Mouse (Mus musculus) embryonic facial prominence, embryonic 12.5 days (tissue): ENCODE data around the gene Nacc2. TPM values are rescaled to one million over a fixed set of nuclear protein-coding genes. Genes with fewer than 3 reads are reported as not detected.

ENCODE experiments used
- ATAC-seq: fragments of 200-750 bp; cut with Nextera tagmentation; 2 replicates; pipeline ENCODE4 v1.8.0; 2017; ENCODE audit not compliant: insufficient number of reproducible peaks, insufficient read depth, low FRiP score, low TSS enrichment
- H3K27ac ChIP-seq: fragments of 300-500 bp; sonication (generic); 2 replicates; pipeline ENCODE4 v1.5.1; 2016; ENCODE audit warnings: mild to moderate bottlenecking
- H3K27me3 ChIP-seq: fragments of 300-500 bp; sonication (generic); 2 replicates; pipeline ENCODE4 v1.6.1; 2016; ENCODE audit warnings: mild to moderate bottlenecking, moderate library complexity
- H3K36me3 ChIP-seq: fragments of 300-500 bp; sonication (generic); 2 replicates; pipeline ENCODE4 v1.6.1; 2016; ENCODE audit warnings: mild to moderate bottlenecking
- H3K4me1 ChIP-seq: fragments of 300-500 bp; sonication (generic); 2 replicates; pipeline ENCODE4 v1.6.1; 2016
- H3K4me2 ChIP-seq: fragments of 300-500 bp; sonication (generic); replicated peaks from 2 replicates; pipeline ENCODE4 v1.6.1; 2016; ENCODE audit warnings: mild to moderate bottlenecking, moderate library complexity
- H3K4me3 ChIP-seq: fragments of 300-500 bp; sonication (generic); 2 replicates; pipeline ENCODE4 v1.5.1; 2016; ENCODE audit warnings: mild to moderate bottlenecking
- H3K9ac ChIP-seq: fragments of 300-500 bp; sonication (generic); 2 replicates; pipeline ENCODE4 v1.6.1; 2016; ENCODE audit warnings: mild to moderate bottlenecking, moderate library complexity
- H3K9me3 ChIP-seq: fragments of 300-500 bp; sonication (generic); 2 replicates; pipeline ENCODE4 v1.6.1; 2016; ENCODE audit warnings: mild to moderate bottlenecking, moderate library complexity
- WGBS: fragments of 180-500 bp; shearing (Covaris S2); methylation state at CpG from one replicate; pipeline ENCODE4 v1.1.7; 2016; 5-methylcytosine and 5-hydroxymethylcytosine counted together
- polyA plus RNA-seq: library from polyadenylated mRNA; unstranded; fragments of >200 nt; fragmentation: Nextera tagmentation; extraction: Ambion mirVana; gene quantifications from 2 replicates; pipeline ENCODE4 v1.2.1, GENCODE M21; 2016

Gene Nacc2
- polyA plus RNA-seq, 1 experiment from 2014 or later: 6.8 TPM

DNA sequence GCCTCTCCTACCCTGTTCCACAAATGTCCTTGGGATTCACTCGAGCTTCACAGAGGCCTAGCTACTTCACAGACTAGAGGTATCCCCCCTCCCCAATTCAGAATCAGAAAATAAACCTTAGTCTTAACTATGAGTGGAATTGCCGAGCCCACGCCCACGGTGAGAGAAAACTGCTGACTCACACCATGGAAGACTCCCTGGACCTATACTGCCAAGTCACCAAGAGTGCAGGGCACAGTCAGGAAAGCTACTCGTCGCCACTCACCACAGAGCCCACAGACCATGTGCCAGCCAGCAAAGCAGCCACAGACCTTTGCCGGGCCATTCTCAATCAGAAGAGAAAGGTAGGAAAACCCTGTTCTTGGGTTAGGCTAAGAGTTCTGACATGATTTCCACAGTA is 54.8 kb downstream of the Nacc2 start:
- no peak for ATAC-seq

GRCm38 (mm10) chr2:26066527-26066926 is 56.5 kb downstream of the Nacc2 start:
- no peak overlapping the region for H3K27ac ChIP-seq

More for the DNA sequence above, 54.8 kb downstream of the Nacc2 start:
- Histone ChIP-seq H3K9me3 (no peaks in the 10 kb centered on the region), H3K4me3 (no peak overlapping the region), H3K4me2 (no peak overlapping the region), H3K9ac (no peak overlapping the region), H3K27me3 (no peaks in the 10 kb centered on the region), H3K27ac (no peak overlapping the region), H3K4me1 (no peaks in the 10 kb centered on the region), H3K36me3 (no peaks in the 10 kb centered on the region)
- 73% methylated on average over 7 of the region's 7 CpGs for WGBS

DNA sequence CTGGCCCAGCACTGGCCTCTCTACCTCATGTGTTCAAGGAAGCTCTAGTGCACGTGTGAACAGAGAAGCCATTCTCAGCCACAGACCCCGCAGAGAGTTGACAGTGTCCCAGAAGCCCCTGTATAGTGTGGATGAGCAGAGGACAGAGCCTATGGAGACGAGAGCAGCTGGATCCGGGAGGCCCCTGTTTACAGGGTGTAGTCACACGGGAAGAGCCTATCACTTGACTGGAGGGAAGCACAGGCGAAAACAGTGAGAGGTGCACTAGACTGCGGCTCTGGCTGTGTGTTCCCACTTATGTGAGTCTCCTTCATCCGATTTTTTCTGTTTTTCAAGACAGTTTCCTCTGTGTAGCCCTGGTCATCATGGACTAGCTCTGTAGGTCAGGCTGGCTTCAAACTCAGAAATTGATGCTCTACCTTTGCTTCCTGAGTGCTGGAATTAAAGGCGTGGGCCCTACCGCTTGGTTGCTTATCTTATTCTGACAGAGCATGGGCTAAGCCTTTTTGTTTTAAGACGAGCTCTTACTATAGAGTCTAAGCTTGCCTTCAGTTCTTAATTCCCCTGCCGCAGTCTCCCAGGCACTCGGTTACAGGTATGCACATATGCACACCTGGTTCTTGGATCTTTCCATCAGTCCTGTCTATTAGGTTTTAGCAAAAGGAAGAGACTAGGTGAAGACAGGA is 60.1 kb downstream of the Nacc2 start:
- Histone ChIP-seq H3K9me3 (no peaks in the 10 kb centered on the region), H3K9ac (no peak overlapping the region), H3K36me3 (no peaks in the 10 kb centered on the region), H3K27me3 (no peaks in the 10 kb centered on the region), H3K27ac (no peak overlapping the region), H3K4me1 (no peaks in the 10 kb centered on the region), H3K4me2 (no peak overlapping the region), H3K4me3 (no peak overlapping the region)
- WGBS: 76% methylated on average over 13 of the region's 13 CpGs
- ATAC-seq: no peak

More at GRCm38 (mm10) chr2:26066527-26066926, 56.5 kb downstream of the Nacc2 start:
- no peak for ATAC-seq
- Histone ChIP-seq H3K4me3 (no peak overlapping the region), H3K9ac (no peak overlapping the region), H3K4me1 (no peaks in the 10 kb centered on the region), H3K36me3 (no peaks in the 10 kb centered on the region), H3K27me3 (no peaks in the 10 kb centered on the region), H3K4me2 (no peak overlapping the region), H3K9me3 (no peaks in the 10 kb centered on the region)
- 84% methylated on average over 14 of the region's 14 CpGs for WGBS

GRCm38 (mm10) chr2:26062241-26062640 is 60.8 kb downstream of the Nacc2 start:
- H3K27me3 ChIP-seq: no peaks in the 10 kb centered on the region
- H3K36me3 ChIP-seq: no peaks in the 10 kb centered on the region
- no peak for ATAC-seq
- H3K4me1 ChIP-seq: no peaks in the 10 kb centered on the region
- WGBS: 63% methylated on average over 4 of the region's 4 CpGs
- H3K4me2 ChIP-seq: no peak overlapping the region
- no peak overlapping the region for H3K27ac ChIP-seq
- H3K9me3 ChIP-seq: no peaks in the 10 kb centered on the region
- no peak overlapping the region for H3K4me3 ChIP-seq
- no peak overlapping the region for H3K9ac ChIP-seq

DNA sequence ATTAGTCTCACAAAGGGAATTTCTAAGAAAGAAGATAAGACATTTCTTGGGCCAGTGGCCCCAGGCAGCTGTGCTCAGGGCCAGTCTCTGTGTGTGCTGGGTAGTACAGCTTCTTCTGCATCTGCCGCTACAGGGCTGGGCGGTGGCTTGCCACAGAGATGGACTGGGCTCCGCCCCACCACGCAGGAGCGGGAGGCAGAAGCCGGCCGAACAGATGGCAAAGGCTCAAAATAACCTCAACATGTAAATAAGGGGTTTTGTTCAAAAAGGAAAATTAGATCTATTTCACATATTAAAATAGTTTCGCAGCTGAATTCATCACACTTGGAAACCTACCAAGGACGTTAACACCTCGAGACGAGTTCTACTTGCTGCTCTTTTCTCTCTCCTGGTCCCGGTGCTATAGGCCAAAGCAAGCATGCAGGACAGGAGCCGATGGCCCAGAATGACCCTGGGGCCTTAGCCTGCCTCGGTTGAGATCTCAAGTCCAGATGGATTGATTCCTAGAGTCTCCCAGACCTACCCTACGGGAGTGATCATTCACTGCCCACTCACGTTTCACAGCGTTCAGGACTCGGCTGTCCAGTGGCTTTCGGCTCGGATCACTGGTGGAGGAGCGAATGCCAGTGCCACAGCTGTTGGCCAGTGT is 61.9 kb downstream of the Nacc2 start:
- WGBS: 68% methylated on average over 21 of the region's 21 CpGs
- Histone ChIP-seq H3K4me3 (no peak overlapping the region), H3K36me3 (no peaks in the 10 kb centered on the region), H3K9ac (no peak overlapping the region), H3K4me1 (no peaks in the 10 kb centered on the region), H3K27me3 (no peaks in the 10 kb centered on the region), H3K4me2 (no peak overlapping the region), H3K27ac (no peak overlapping the region), H3K9me3 (no peaks in the 10 kb centered on the region)
- no peak for ATAC-seq

GRCm38 (mm10) chr2:26057053-26057452 is 66.0 kb downstream of the Nacc2 start:
- 84% methylated on average over 7 of the region's 7 CpGs for WGBS
- H3K27me3 ChIP-seq: no peaks in the 10 kb centered on the region
- no peak overlapping the region for H3K4me3 ChIP-seq
- H3K27ac ChIP-seq: no peak overlapping the region
- no peaks in the 10 kb centered on the region for H3K36me3 ChIP-seq
- H3K9ac ChIP-seq: no peak overlapping the region
- H3K9me3 ChIP-seq: no peaks in the 10 kb centered on the region
- ATAC-seq: no peak
- H3K4me2 ChIP-seq: no peak overlapping the region
- peaks cover 8% of the 10 kb centered on the region; the same call in 1 of the 2 replicates for H3K4me1 ChIP-seq

DNA sequence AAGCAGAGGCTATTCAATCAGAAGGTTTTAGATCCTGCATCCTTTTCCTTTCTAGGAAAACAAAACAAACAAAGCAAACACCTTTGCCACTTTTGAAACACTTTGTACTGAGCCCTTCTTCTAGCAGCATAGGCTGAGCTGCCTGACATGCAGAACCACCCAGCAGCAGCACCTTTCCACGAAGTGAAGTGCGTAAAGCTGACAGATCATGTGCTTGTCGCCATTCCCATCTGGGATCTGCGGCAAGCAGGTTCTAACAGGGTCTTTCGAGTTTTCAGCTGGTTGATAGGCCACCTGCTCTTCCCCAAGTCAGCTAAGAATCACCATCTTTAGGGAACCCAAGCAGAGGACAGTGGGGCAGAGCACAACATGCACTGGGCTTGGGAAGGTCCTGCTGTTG is 66.8 kb downstream of the Nacc2 start:
- ATAC-seq: no peak
- Histone ChIP-seq H3K9ac (no peak overlapping the region), H3K4me1 (peaks cover 8% of the 10 kb centered on the region; the same call in 1 of the 2 replicates), H3K4me2 (no peak overlapping the region), H3K27ac (no peak overlapping the region), H3K27me3 (no peaks in the 10 kb centered on the region), H3K9me3 (no peaks in the 10 kb centered on the region), H3K36me3 (no peaks in the 10 kb centered on the region), H3K4me3 (no peak overlapping the region)
- 77% methylated on average over 5 of the region's 5 CpGs for WGBS

DNA sequence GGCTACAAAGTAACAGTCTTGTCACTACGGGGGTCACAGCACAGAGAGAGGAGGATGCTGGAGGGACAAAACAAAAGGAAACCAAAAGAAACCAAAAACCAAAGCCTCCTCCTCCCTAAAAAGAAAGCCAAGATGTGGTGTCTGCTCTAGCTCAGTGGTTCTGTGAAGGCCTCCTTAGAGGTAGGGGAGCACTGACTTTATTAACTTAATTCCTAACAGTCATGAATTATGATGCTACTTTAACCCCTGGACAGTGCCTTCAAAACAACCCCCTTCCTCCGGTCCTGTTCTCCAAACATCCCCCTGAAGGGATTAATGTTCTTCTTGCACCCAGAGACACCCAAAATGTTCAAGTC is 67.3 kb downstream of the Nacc2 start:
- H3K4me1 ChIP-seq: peaks cover 8% of the 10 kb centered on the region; the same call in 1 of the 2 replicates
- 58% methylated on average over 2 of the region's 2 CpGs for WGBS
- no peaks in the 10 kb centered on the region for H3K36me3 ChIP-seq
- no peaks in the 10 kb centered on the region for H3K9me3 ChIP-seq
- H3K27ac ChIP-seq: no peak overlapping the region
- no peak overlapping the region for H3K4me3 ChIP-seq
- no peak for ATAC-seq
- no peak overlapping the region for H3K9ac ChIP-seq
- no peak overlapping the region for H3K4me2 ChIP-seq
- H3K27me3 ChIP-seq: no peaks in the 10 kb centered on the region

GRCm38 (mm10) chr2:26055046-26055746 is 67.8 kb downstream of the Nacc2 start:
- Histone ChIP-seq H3K4me1 (peaks cover 8% of the 10 kb centered on the region; the same call in 1 of the 2 replicates), H3K4me3 (no peak overlapping the region), H3K27me3 (no peaks in the 10 kb centered on the region), H3K36me3 (no peaks in the 10 kb centered on the region), H3K4me2 (no peak overlapping the region), H3K9me3 (no peaks in the 10 kb centered on the region), H3K9ac (no peak overlapping the region), H3K27ac (no peak overlapping the region)
- no peak for ATAC-seq
- 38% methylated on average over 8 of the region's 8 CpGs for WGBS

GRCm38 (mm10) chr2:26052806-26053205 is 70.2 kb downstream of the Nacc2 start:
- no peak overlapping the region for H3K27ac ChIP-seq

GRCm38 (mm10) chr2:26048816-26049215 is 74.2 kb downstream of the Nacc2 start:
- Histone ChIP-seq H3K27ac (no peak overlapping the region), H3K27me3 (no peaks in the 10 kb centered on the region), H3K4me1 (peaks cover 8% of the 10 kb centered on the region; the same call in 1 of the 2 replicates), H3K4me2 (no peak overlapping the region), H3K36me3 (no peaks in the 10 kb centered on the region), H3K4me3 (no peak overlapping the region), H3K9ac (no peak overlapping the region), H3K9me3 (no peaks in the 10 kb centered on the region)
- 55% methylated on average over 5 of the region's 5 CpGs for WGBS
- no peak for ATAC-seq

More at GRCm38 (mm10) chr2:26052806-26053205, 70.2 kb downstream of the Nacc2 start:
- H3K9ac ChIP-seq: no peak overlapping the region
- WGBS: 48% methylated on average over 4 of the region's 4 CpGs
- H3K4me2 ChIP-seq: no peak overlapping the region
- no peak overlapping the region for H3K4me3 ChIP-seq
- H3K9me3 ChIP-seq: no peaks in the 10 kb centered on the region
- H3K4me1 ChIP-seq: peaks cover 8% of the 10 kb centered on the region; the same call in 1 of the 2 replicates
- no peak for ATAC-seq
- H3K36me3 ChIP-seq: no peaks in the 10 kb centered on the region
- H3K27me3 ChIP-seq: no peaks in the 10 kb centered on the region

DNA sequence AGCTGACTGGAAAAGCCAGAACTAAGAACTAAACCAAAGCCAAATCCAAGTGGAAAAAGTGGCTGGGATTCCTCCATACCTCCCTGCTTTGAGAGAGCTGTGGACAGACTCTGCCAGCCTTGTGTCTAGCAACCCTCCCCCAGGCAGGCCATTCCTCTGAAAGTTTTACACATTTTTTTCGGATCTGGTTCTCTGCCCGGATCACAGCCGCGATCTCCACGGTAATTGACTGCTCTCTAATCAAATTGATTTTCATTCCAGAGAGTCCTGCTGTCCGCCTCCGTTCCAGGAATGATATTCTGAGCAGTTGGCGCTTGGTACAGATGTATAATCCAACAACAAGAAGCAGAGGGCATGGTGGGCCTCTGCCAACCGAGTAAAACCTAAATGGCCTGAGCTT is 78.8 kb downstream of the Nacc2 start:
- Histone ChIP-seq H3K4me2 (no peak overlapping the region), H3K36me3 (no peaks in the 10 kb centered on the region), H3K27me3 (peaks cover 4% of the 10 kb centered on the region; the same call in 1 of the 2 replicates), H3K9me3 (no peaks in the 10 kb centered on the region), H3K27ac (no peak overlapping the region), H3K4me3 (no peak overlapping the region), H3K9ac (no peak overlapping the region), H3K4me1 (no peaks in the 10 kb centered on the region)
- ATAC-seq: no peak
- WGBS: 67% methylated on average over 9 of the region's 9 CpGs
